Mouse (Mus musculus): Measurements from ENCODE around the gene Rabl6. TPM values are rescaled to one million over a fixed set of nuclear protein-coding genes. Genes with fewer than 3 reads are reported as not detected.
"Not testable (repeated sequence)": the region's sequence is repeated elsewhere in the genome, so short reads cannot be mapped to it uniquely, and the experiment has no call there.

Gene Rabl6
- polyA plus RNA-seq, 1 experiment from 2014 or later = 73.5 TPM

DNA sequence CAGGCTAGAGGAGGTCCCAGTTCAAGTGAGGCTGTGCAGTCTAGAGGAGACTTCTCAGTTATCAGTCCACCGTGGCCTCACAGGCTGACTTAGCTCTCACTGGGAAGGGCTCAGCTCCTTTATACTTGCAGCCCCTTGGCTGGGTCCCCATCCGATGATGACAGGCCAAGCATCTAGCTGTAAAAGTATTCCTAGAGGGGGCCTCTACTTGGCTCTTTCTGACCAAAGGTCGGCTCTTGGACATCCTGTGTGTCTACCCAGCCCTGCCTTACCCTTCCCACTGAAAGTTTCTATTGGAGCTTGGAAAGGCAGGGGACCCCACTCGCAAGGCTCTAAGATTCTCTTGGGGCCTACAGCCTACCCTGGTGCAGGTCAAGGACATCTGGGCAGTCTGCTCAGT, 37.1 kb downstream of the Rabl6 start:
- Histone ChIP-seq H3K4me3 (no peak overlapping the region), H3K36me3 (peaks cover 3% of the 10 kb centered on the region; the same call in 1 of the 2 replicates), H3K9me3 (no peaks in the 10 kb centered on the region), H3K27me3 (peaks cover 3% of the 10 kb centered on the region), H3K4me2 (no peak overlapping the region), H3K9ac (no peak overlapping the region), H3K27ac (replicated peaks) (no peak overlapping the region), H3K4me1 (replicated peaks) (peaks cover 24% of the 10 kb centered on the region)
- WGBS = 93% methylated on average over 4 of the region's 4 CpGs
- no peak for ATAC-seq (ENCODE audit: low FRiP score, low read depth)

DNA sequence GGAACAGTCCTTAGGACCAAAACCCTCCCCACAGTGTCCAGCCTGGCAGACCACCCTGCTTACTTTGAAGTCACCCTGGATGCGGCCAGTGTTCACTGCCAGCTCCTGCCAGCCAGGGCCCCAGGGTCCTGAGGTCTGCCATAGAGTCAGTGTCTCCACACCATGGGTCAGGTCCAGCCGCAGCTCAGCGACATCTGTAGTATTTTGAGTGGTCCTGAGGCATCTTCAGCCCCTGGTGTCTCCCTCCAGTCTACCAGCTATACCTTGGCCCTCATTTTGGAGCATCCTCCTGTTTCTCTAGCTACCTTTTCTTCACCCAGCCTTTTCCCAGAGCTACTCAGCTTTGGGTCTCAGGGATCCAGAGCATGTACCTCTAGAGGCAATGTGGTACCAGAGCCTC, 39.0 kb downstream of the Rabl6 start:
- no peaks in the 10 kb centered on the region for H3K9me3 ChIP-seq
- H3K27me3 ChIP-seq = no peaks in the 10 kb centered on the region
- peaks cover 3% of the 10 kb centered on the region for H3K36me3 ChIP-seq
- H3K9ac ChIP-seq = no peak overlapping the region
- H3K27ac ChIP-seq (replicated peaks) = no peak overlapping the region
- no peak for ATAC-seq (ENCODE audit: low FRiP score, low read depth)
- 97% methylated on average over 3 of the region's 3 CpGs for WGBS
- peaks cover 16% of the 10 kb centered on the region for H3K4me1 ChIP-seq (replicated peaks)
- no peak overlapping the region for H3K4me3 ChIP-seq
- H3K4me2 ChIP-seq = no peak overlapping the region

DNA sequence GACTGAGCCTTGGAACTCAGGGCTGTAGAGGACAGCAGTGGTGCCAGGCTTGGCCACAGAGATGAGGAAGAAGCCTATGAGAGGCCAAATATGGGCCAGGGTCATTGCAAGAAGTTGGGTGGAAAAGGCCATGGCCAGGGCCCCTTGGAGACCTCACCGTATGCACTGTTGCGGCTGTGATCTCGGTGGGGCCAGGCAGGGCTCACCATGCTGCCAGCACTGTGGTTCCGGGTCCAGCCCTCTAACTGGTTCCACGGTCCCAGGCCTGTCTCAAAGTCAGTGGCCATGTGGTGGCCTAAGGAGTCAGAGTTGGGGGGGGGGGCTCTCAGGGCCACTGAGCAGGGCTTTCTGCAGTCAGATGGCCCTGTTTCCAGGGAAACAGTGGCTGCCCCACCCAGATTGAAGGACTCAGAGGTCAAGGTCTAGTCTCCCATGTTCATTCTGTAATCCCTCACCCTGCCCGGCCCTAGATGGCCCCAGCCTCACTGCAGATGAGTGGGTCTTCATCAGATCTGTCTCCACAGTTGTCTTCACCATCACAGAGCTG, 39.8 kb downstream of the Rabl6 start:
- H3K9me3 ChIP-seq = no peaks in the 10 kb centered on the region
- 89% methylated on average over 6 of the region's 6 CpGs for WGBS
- H3K27ac ChIP-seq (replicated peaks) = no peak overlapping the region
- H3K27me3 ChIP-seq = no peaks in the 10 kb centered on the region
- H3K4me2 ChIP-seq = no peak overlapping the region
- ATAC-seq (ENCODE audit: low FRiP score, low read depth) = no peak
- H3K4me3 ChIP-seq = no peak overlapping the region
- H3K9ac ChIP-seq = no peak overlapping the region
- H3K36me3 ChIP-seq = peaks cover 7% of the 10 kb centered on the region
- peaks cover 9% of the 10 kb centered on the region for H3K4me1 ChIP-seq (replicated peaks)

DNA sequence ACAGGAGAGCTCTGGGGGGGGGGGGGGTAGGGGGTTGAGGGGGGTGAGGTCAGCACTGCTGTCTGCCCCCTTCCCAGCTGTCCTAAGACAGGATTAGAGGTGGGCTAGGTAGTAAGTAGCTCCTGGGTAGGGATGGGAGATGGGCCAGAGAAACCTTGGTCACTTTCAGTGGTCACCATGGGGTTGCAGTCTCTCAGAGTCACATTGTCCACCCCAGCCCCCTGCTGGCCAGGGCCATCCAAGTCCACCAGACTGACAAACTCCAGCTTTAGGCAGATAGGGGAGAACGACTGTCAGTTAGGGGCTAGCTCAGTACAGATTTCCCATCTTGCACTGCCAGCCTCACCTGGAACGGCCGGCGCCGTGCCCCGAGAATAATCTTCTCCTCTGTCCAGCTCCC, 41.8 kb downstream of the Rabl6 start:
- Histone ChIP-seq H3K4me2 (no peak overlapping the region), H3K36me3 (peaks cover 27% of the 10 kb centered on the region), H3K27me3 (no peaks in the 10 kb centered on the region), H3K9ac (no peak overlapping the region), H3K4me1 (replicated peaks) (no peaks in the 10 kb centered on the region), H3K9me3 (no peaks in the 10 kb centered on the region), H3K27ac (replicated peaks) (no peak overlapping the region), H3K4me3 (no peak overlapping the region)
- WGBS = 87% methylated on average over 6 of the region's 6 CpGs
- no peak for ATAC-seq (ENCODE audit: low FRiP score, low read depth)

DNA sequence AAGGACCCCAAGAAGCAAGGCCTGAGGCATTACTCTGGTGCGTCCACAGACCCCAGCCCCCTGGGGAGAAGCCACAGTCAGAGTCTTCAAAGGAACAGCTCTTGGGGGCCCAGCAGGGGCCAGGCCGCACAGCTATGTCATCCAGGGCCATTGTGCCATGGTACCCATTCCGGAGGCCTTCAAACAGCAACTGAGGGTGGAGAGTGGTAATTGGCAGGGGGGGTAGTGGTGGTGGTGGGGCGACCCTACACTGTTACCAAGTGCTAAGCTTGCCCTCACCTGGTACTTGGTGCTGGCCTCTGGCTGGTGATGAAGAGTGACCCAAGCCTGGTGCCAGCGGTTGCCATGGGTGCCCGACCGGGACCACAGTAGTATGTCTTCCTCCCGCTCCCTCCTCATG, 42.6 kb downstream of the Rabl6 start:
- no peak overlapping the region for H3K27ac ChIP-seq (replicated peaks)
- H3K4me3 ChIP-seq = no peak overlapping the region
- H3K36me3 ChIP-seq = peaks cover 35% of the 10 kb centered on the region
- peak; percentile 23; the same call in 1 of the 2 replicates for ATAC-seq (ENCODE audit: low FRiP score, low read depth)
- H3K9me3 ChIP-seq = no peaks in the 10 kb centered on the region
- 84% methylated on average over 8 of the region's 8 CpGs for WGBS
- H3K9ac ChIP-seq = no peak overlapping the region
- H3K27me3 ChIP-seq = no peaks in the 10 kb centered on the region
- no peaks in the 10 kb centered on the region for H3K4me1 ChIP-seq (replicated peaks)
- H3K4me2 ChIP-seq = no peak overlapping the region

DNA sequence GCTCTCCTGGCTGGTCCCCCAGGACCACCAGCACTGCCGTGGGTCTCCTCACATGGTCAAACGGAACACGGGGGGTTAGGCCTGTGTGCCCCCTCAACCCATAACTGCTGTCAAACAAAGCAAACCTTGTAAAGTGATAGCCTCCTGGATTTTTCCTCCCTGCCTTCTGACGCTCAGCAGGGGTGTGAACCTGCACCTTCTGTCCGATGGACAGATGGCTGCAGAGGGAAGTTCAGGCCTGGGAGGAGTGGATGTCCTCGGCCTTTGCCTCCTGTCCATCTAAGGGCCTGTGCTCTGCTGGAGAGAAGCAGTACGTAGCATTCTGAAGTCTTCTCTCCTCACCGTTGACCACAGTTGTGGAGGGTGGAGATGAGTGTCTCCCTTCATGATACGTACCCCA, 46.4 kb downstream of the Rabl6 start:
- no peak for ATAC-seq (ENCODE audit: low FRiP score, low read depth)
- Histone ChIP-seq H3K27me3 (no peaks in the 10 kb centered on the region), H3K4me2 (no peak overlapping the region), H3K9me3 (no peaks in the 10 kb centered on the region), H3K27ac (replicated peaks) (no peak overlapping the region), H3K4me3 (no peak overlapping the region), H3K36me3 (peaks cover 42% of the 10 kb centered on the region), H3K4me1 (replicated peaks) (peaks cover 23% of the 10 kb centered on the region), H3K9ac (no peak overlapping the region)
- WGBS = 83% methylated on average over 9 of the region's 9 CpGs

DNA sequence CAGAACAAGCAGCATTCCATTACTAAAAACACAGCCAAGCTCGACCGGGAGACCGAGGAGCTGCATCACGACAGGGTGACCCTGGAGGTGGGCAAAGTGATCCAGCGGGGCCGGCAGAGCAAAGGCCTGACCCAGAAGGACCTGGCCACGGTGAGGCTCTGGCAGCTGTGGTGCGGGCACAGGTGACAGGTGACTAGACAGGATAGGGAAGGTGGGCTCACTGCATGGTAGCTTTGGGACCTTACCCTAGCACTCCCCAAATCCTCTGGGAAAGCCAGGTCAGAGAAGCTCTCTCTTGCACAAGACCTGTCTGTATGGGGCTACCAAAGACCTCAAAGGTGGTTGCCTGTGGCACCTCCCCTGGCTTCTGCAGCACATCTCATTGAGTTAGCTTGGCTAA, 47.8 kb downstream of the Rabl6 start:
- peaks cover 42% of the 10 kb centered on the region for H3K36me3 ChIP-seq
- H3K9me3 ChIP-seq = no peaks in the 10 kb centered on the region
- no peak for ATAC-seq (ENCODE audit: low FRiP score, low read depth)

DNA sequence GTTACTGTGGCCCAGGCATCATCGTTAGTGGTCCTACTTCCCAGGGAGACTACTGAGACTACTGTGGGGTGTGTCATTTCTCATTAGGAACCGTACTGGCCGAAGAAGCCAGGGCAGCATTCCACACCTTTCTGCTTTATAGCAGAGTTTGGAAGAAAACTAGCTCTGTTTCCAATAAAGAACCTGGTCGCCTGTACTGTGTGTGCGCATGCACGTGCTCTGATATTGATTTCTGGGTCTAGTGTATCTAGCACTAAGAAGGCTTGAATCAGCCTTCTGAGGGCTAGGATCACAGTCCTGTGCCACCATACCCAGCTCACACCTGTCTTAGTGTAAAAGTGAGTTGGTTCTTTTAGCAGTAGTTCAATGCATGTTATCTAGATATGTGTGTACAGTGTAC, 49.5 kb downstream of the Rabl6 start:
- Histone ChIP-seq H3K9me3 (no peaks in the 10 kb centered on the region), H3K4me2 (peak overlapping the region; percentile 88), H3K9ac (peak overlapping the region; percentile 92; the same call in 1 of the 2 replicates), H3K36me3 (peaks cover 40% of the 10 kb centered on the region), H3K27me3 (no peaks in the 10 kb centered on the region), H3K27ac (replicated peaks) (no peak overlapping the region), H3K4me3 (peak overlapping the region; percentile 84), H3K4me1 (replicated peaks) (peaks cover 30% of the 10 kb centered on the region)
- 73% methylated on average over 6 of the region's 6 CpGs for WGBS
- ATAC-seq (ENCODE audit: low FRiP score, low read depth) = no peak

More for the DNA sequence above, 47.8 kb downstream of the Rabl6 start:
- H3K27me3 ChIP-seq = no peaks in the 10 kb centered on the region
- H3K27ac ChIP-seq (replicated peaks) = no peak overlapping the region
- H3K4me2 ChIP-seq = no peak overlapping the region
- H3K4me1 ChIP-seq (replicated peaks) = peaks cover 30% of the 10 kb centered on the region
- 94% methylated on average over 8 of the region's 8 CpGs for WGBS
- no peak overlapping the region for H3K4me3 ChIP-seq
- H3K9ac ChIP-seq = no peak overlapping the region

DNA sequence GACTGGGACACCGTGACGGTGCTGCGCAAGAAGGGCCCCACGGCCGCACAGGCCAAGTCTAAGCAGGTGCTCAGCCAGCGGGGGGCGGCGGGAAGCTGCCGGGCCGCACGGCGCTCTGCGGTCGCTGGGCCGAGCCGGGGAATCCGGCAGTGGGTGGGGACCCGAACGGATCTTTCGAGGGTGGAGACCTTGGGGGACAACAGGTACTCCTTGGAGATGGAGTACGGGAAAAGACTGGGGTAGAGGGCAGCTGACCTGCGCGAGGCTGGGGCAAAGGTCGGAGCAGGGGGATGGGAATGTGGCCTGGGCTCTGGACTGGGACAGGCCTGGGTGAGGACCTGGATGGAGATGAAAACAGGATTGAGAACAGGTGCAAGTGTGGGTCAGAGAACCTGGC, 50.4 kb downstream of the Rabl6 start:
- peak overlapping the region; percentile 84 for H3K4me3 ChIP-seq
- no peaks in the 10 kb centered on the region for H3K27me3 ChIP-seq
- 0% methylated on average over 24 of the region's 24 CpGs for WGBS
- ATAC-seq (ENCODE audit: low FRiP score, low read depth) = peak; percentile 35; the same call in 1 of the 2 replicates
- H3K4me1 ChIP-seq (replicated peaks) = peaks cover 30% of the 10 kb centered on the region
- peak overlapping the region; percentile 79 for H3K27ac ChIP-seq (replicated peaks)
- no peaks in the 10 kb centered on the region for H3K9me3 ChIP-seq
- H3K4me2 ChIP-seq = peak overlapping the region; percentile 88
- H3K9ac ChIP-seq = peak overlapping the region; percentile 92
- H3K36me3 ChIP-seq = peaks cover 32% of the 10 kb centered on the region

DNA sequence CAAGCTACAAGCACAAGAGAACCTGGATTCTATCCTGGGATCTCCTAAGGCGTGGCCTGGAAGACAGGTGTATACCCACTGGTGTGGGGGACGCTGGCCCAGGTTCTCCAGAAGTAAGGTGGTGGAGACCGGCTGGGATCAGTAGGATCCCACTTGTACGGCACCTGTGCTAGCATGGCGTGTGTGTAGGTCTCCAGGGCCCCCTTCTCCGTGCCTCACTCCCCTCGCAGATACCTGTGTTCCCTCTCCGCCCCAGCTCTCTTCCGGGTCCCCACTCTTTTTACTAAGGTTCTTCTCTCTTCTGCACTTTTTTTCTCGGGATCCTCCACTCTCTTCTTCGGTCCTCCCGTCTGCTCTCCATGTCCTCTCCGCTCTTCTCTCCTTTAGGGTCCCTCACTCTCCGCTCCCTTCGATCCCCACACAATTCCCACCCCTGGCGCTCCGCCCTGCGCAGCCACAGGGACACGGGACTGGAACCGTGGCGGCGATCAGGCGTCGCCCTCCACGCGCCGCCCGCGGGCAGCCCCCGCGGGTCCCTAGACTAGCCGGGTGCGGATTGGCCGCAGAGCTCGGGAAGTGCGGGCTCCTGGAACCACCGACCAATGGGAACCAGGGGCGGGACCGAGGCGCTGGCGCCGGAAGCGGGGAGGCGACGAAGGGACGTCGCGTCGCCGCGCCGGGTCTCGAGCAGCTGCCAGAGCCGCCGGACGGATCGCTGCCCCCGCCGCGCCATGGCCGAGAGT, 50.9 kb downstream of the Rabl6 start, which contains the start of gene Edf1:
Edf1 (plus strand) TSS at position 627 of the 743 bp plus-strand sequence.
- H3K4me2 ChIP-seq = peak within 1 kb of the TSS; percentile 88
- under 1% methylated on average over 61 of the region's 61 CpGs for WGBS
- peak; percentile 98 for ATAC-seq (ENCODE audit: low FRiP score, low read depth)

DNA sequence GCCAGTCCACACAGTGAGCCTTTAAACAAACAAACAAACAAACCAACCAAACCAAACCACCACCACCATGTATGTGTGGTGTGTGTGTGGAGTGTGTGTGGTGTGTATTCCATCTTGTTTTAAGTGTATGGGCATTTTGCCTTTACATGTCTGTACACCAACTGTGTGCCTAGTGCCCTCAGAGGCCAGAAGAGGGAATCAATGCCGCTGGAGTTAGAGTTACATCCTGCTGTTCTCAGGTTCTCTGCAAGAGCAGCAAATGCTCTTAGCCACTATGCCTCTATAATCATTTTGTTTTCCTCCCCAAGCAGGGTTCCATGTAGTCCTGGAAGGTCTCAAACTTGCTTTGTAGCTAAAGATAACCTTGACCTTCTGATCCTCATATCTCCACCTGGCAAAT, 52.0 kb downstream of the Rabl6 start:
- no peak overlapping the region for H3K4me2 ChIP-seq

More for the DNA sequence above, 50.9 kb downstream of the Rabl6 start, which contains the start of gene Edf1:
- H3K27me3 ChIP-seq = no peaks in the 10 kb centered on the region
- peak within 1 kb of the TSS; percentile 79 for H3K27ac ChIP-seq (replicated peaks)
- peaks cover 30% of the 10 kb centered on the region for H3K4me1 ChIP-seq (replicated peaks)
- H3K9ac ChIP-seq = peak within 1 kb of the TSS; percentile 92
- peak within 1 kb of the TSS; percentile 84 for H3K4me3 ChIP-seq
- no peaks in the 10 kb centered on the region for H3K9me3 ChIP-seq
- peaks cover 26% of the 10 kb centered on the region for H3K36me3 ChIP-seq

DNA sequence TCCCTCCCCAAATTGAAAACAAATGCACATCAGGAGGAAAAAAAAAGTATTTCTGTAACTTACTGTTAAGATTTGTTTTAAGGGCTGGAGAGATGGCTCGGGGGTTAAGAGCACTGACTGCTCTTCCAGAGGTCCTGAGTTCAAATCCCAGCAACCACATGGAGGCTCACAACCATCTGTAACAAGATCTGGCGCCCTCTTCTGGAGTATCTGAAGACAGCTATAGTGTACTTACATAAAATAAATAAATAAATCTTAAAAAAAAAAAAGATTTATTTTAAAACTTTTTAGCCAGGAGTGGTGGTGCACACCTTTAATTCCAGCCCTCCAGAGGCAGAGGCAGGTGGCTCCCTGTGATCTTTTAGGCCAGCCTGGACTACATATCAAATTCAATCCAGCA, 52.8 kb downstream of the Rabl6 start:
- not testable (repeated sequence) for H3K9ac ChIP-seq, H3K4me2 ChIP-seq

More for the DNA sequence above, 52.0 kb downstream of the Rabl6 start:
- no peak overlapping the region for H3K27ac ChIP-seq (replicated peaks)
- peaks cover 15% of the 10 kb centered on the region for H3K36me3 ChIP-seq
- no peaks in the 10 kb centered on the region for H3K9me3 ChIP-seq
- no peak for ATAC-seq (ENCODE audit: low FRiP score, low read depth)
- 38% methylated on average over 1 of the region's 1 CpGs for WGBS
- H3K27me3 ChIP-seq = no peaks in the 10 kb centered on the region
- H3K9ac ChIP-seq = no peak overlapping the region
- no peak overlapping the region for H3K4me3 ChIP-seq
- H3K4me1 ChIP-seq (replicated peaks) = peaks cover 30% of the 10 kb centered on the region

More for the DNA sequence above, 52.8 kb downstream of the Rabl6 start:
- not testable (repeated sequence) for H3K36me3 ChIP-seq; H3K4me3 ChIP-seq; H3K27me3 ChIP-seq; ATAC-seq (ENCODE audit: low FRiP score, low read depth); H3K9me3 ChIP-seq; H3K27ac ChIP-seq (replicated peaks)
- peaks cover 30% of the 10 kb centered on the region for H3K4me1 ChIP-seq (replicated peaks)
- 55% methylated on average over 2 of the region's 2 CpGs for WGBS

All from hindbrain, embryonic 15.5 days (tissue).